Mouse (Mus musculus) heart, adult 2 months (tissue): ENCODE data around the gene Mink1.

Source experiments
- CTCF ChIP-seq: fragments of 200-600 bp; IDR thresholded peaks from 2 replicates; pipeline ENCODE4 v1.8.1; 2022; ENCODE audit warnings: antibody characterized with exemption, mild to moderate bottlenecking, moderate library complexity
- EP300 ChIP-seq: fragments of 200-500 bp; IDR thresholded peaks from 2 replicates; pipeline ENCODE4 v1.6.1; 2011; ENCODE audit warnings: low read depth, low read length, control low read depth; ENCODE audit not compliant: insufficient read depth
- POLR2A ChIP-seq: fragments of 200-500 bp; IDR thresholded peaks from 2 replicates; pipeline ENCODE4 v1.6.1; 2011; ENCODE audit warnings: mild to moderate bottlenecking, low read depth, low read length, control low read depth; ENCODE audit not compliant: insufficient read depth

- TF ChIP-seq CTCF (no peak), POLR2A (no peak), EP300 (no peak)
Observed at GRCm38 (mm10) chr11:70641241-70641640, 78.6 kb downstream of the Mink1 start.
